Mouse (Mus musculus) megakaryocyte, embryonic 14.5 days (primary cell): Measurements from ENCODE around the gene Lzts3.

ENCODE experiments used
- FLI1 ChIP-seq: IDR thresholded peaks from 2 replicates; pipeline ENCODE4 v1.6.1; 2012; ENCODE audit warnings: low read length, inconsistent platforms, mixed read lengths
- GATA1 ChIP-seq: IDR thresholded peaks from 3 replicates; pipeline ENCODE4 v1.6.1; 2012; ENCODE audit warnings: mixed read lengths, low read length, inconsistent platforms, borderline replicate concordance

GRCm38 (mm10) chr2:130645198-130645597, 2.6 kb upstream of the Lzts3 start:
- TF ChIP-seq GATA1: no peak
- no peak for TF ChIP-seq FLI1
